Mouse (Mus musculus): ENCODE measurements at regions not wholly inside any gene's neighbourhood (a gene's known extent, or its start where the extent isn't known, plus 50 kb on each side); places are given as distances from the start of the nearest gene placed in this dataset.
"Not testable (repeated sequence)": the region's sequence is repeated elsewhere in the genome, so short reads cannot be mapped to it uniquely, and the experiment has no call there.

- no peak for DNase-seq
These were observed 56.9 kb upstream of the Prdm9 start for GRCm38 (mm10) chr17:15620746-15621694.

- peak; percentile 37 for DNase-seq
These were observed 58.8 kb upstream of the Prdm9 start for GRCm38 (mm10) chr17:15622913-15623312.

- no peak for DNase-seq
These were observed 66.6 kb upstream of the Prdm9 start for GRCm38 (mm10) chr17:15630792-15631191.

DNA sequence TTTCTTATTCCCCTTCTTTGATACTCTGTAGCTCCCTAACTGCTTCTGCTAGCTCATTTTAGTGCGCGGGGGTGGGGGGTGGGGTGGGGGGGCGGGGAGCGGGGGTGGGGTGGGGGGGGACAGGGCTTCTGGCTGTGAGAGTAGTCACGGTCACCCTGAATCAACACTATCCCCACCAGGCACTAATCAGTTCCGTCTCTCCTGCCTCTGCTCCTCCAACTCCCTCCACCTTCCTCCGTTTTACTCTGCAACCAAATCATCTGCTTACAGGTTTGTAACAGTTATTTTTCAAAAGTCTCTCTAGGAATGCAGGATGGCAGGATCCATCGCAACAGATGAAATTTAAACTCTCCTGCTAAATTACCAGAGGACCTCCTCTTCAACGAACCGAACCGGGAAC is 67.5 kb upstream of the Prdm9 start:
- DNase-seq, result no peak

GRCm38 (mm10) chr17:15632090-15632489 is 67.9 kb upstream of the Prdm9 start:
- DNase-seq, result peak; percentile 62

- not testable (repeated sequence) for DNase-seq
These were observed 65.5 kb upstream of the Chd1 start for GRCm38 (mm10) chr17:15639111-15639865.

- no peak for DNase-seq
These were observed 64.0 kb upstream of the Chd1 start for GRCm38 (mm10) chr17:15640776-15641175.

DNA sequence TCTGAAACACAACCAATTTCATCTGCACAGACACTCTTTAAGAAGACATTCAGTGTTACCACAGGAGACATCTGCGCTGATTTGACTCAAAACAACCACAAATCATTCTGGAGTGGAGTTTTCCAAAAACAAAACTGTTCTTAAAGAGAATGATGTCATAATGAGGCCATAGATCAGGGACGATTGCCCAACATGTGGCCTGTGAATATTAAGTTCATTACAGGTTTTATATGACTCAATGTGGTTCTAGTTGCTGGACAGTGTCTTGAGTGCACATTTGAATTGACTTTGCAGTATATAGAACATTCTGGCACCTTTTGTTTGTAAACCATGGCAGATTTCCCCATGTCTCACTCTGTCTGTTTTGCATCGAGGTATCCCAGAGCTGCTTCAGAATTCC is 63.0 kb upstream of the Chd1 start:
- DNase-seq, result peak; percentile 38

GRCm38 (mm10) chr17:15646768-15647167 is 58.0 kb upstream of the Chd1 start:
- DNase-seq, result no peak

GRCm38 (mm10) chr17:15650089-15650742 is 54.6 kb upstream of the Chd1 start:
- DNase-seq, result no peak

DNA sequence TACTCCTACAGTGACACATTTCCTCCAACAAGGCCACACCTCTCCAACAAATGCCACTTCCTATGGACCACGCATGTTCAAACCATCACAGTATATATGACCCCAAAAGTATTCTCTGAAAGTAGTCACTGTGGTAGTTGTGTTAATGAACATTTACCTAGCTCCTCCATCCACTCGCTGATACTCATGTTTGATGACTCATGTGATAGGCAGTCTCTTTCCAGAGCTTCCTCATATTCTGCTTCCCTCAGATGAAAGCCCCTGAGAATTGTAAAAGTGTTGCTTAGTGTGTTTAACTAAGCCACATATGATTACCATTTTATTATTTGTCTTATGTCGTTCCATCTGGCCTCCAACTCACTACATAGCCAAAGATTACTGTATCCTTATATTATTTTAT is 52.9 kb upstream of the Chd1 start:
- no peak for DNase-seq
